Mouse (Mus musculus) G1E-ER4 (cell line): ENCODE measurements around the gene Gm20388. TPM values are rescaled to one million over a fixed set of nuclear protein-coding genes. Genes with fewer than 3 reads are reported as not detected.

Source experiments
- GATA1 ChIP-seq: IDR thresholded peaks from one replicate; pipeline ENCODE4 v1.8.0; 2012; ENCODE audit warnings: low read length, inconsistent platforms
- polyA plus RNA-seq: library from polyadenylated mRNA; stranded (reverse); fragments of >175 nt; gene quantifications from 2 replicates; pipeline ENCODE4 v1.2.3, GENCODE M21; 2012

Gene Gm20388
- polyA plus RNA-seq, 1 experiment = not detected

DNA sequence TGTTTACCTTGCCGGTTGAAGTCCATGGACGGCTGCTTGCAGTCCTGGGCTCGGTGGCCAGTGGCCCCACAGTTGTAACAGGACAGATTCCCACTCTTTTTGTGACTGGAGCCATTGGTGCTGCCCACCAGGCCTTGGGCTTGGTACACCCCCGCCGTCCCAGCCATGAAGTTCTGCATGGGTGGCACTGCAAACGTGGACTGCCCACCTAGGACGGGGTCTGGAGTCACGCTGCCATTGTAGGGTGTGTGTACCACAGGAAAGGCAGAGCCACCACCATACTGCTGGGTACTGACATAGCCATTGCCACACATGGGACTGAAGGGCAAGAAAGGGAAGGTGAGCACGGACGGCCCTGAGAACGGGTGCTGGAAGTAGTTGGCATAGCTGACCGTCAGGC, 1693.2 kb downstream of the Gm20388 start:
- no peak for TF ChIP-seq GATA1

DNA sequence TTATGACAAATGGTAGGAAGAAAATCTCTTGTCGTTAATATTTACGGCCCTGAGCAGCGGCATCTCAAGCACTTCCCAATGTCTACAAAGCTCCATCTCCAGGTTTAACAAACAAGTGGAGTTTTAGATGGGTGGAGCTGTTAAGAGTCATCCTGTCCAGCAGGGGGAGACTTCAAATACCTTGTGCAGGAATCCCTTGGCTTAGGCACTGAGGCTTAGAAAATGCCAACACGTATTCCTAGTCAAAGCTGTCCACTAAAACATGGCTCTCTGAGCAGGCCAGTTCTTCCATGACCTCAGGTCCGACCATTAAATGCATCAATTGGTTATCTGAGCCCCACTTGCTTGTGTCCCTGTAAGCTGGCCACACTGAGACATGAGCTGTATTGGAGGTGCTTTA, 1697.0 kb downstream of the Gm20388 start:
- TF ChIP-seq GATA1 = no peak

DNA sequence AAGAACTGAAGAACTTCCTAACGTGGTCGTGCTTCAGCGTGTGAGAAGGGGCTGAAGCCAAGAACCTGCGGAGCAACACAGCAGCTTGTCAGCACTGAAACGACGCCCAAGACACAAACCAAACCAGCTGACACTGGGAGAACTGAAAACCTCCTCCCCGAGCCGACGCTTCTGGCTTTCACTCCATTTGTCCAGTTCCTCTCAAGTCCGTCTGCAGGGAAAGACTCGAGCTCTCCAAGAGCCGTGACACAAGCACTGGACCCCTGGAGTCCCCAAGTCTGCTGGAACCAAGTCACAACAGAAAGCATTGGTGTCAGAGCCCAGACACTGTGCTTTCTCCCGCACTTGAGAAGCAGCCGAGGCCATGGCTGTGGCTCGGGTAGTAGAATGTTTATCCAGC, 1698.6 kb downstream of the Gm20388 start:
- TF ChIP-seq GATA1 = no peak

DNA sequence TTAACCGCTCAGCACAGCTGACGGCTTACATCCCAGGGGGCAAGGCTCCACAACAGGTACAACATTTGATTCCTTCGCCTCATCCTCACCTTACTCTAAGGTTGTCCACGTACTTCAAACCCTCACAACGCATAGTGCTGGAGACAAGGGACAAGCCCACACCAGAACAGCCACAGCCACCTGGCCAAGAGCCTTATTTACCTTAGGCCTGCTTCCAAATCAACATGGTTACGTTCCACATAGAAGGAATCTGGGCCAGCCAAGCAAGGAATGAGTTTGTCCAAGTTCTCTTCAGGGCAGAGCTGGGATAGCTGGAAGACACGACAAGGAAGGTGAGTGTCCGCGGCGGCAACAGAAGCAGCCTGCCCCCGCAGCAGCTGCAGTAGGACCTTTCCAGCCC, 1699.3 kb downstream of the Gm20388 start:
- no peak for TF ChIP-seq GATA1

DNA sequence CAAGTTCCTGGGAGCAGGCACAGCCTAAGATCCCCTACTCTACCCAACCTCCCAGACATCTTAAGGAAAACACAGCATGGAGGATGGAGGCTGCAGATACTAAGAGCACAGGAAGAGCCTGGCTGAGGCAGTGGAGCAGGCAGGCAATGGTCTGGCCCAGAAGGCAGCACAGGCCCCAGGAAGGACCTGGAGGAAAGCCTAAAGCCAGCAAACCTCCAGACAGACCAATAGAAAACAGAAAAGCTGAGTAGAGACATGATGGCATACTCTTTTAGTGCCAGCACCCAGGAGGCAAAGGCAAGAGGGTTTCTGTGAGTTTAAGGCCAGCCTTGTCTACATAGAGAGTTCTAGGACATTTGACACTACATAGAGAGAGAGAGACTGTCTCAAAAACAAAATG, 1702.8 kb downstream of the Gm20388 start:
- TF ChIP-seq GATA1 = no peak

DNA sequence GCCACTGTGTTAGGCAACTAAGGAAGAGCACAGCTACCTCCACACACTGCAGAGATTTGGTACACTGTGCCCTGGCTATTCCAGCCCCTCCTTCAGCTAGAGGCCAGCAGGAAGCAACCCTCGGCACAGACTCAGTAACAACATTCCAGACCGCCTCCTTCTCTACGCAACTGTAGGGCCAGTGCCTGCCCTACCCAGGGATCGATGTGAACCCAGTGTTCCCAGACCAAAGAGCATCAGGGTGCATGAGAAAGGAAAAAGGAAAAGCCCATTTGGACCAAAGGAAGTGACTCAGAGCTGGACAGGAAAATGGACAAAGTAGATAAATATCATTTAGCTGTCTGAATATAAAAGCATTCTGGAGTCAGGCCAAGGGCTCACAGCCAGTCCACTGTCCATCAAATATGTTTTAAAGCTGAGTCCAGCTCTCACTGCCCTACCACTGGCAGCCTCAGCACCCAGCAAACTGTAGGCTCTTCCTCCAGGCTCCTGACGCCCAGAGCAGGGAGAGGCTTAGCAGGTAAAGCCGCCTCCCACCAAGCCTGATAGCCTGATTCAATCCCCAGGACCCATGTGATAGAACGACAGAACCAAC, 1708.9 kb downstream of the Gm20388 start:
- no peak for TF ChIP-seq GATA1

DNA sequence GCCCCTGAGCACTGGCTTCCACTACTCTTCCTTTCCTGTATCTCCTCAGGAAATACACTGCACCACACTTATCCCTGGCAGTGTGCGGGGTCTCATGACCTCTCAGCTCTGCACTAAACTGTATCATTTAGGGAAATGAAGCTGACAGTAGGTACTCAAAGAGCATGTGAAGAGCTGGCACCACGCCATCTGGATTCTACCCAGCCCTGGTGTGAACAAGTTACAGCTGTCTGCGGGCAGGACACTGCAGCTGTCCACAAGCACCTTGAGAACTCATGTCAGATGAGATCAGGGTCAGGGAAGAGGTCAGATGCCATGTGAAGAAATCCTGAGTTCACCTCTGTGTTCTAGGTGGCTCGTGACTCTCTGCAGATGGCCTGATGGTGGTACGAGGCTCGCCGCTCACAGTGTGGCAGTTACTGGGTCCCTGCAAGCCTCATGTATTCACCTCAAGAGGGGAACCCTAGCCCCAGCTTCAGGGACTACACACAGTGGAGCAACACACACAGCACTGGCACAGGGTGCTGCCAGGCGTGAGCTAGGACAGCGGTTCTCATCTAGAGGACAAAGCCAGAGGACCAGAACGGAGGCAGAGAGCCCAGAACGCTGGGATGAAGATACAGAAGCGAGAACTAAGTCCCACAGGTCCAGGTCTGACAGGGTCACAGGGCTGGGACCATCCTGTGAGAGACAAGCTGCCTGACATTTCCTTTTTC, 1710.3 kb downstream of the Gm20388 start:
- TF ChIP-seq GATA1 = no peak

DNA sequence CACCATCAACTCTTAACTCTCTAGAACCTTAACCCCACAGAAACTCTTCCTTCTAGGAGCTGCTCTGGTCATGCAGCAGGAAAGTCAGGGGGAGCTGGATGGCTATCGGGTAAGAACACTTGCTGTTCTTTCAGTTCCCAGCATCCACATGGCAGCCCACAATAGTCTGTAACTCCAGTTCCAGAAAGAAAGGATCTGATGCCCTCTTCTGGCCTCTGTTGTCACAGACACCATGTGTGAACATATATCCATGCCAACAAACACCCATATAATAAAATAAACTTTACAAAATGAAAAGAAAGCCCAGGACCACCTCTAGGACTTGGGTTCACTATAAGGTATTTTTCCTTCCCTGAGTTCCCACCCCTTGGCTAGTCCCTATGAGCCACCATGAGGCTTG, 1711.2 kb downstream of the Gm20388 start:
- TF ChIP-seq GATA1 = no peak

DNA sequence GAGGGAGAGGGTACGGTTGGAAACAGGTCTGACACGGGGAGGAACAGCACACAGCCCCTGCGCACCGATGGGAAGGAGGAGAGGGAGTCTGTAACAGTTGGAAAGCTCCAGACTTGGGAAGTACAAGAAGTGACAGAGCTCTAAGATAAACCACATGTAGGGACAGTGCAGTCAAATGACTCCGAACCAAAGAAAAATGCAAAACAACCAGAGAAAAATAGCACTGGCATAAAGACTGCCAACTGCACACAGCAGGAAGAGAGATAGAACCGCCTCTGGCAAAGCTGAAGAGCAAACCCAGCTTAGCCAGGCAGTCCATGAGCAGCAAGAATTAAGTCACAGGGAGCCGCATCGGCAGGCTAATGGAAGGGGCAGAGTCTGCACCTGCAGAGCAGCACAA, 1712.4 kb downstream of the Gm20388 start:
- TF ChIP-seq GATA1 = no peak

DNA sequence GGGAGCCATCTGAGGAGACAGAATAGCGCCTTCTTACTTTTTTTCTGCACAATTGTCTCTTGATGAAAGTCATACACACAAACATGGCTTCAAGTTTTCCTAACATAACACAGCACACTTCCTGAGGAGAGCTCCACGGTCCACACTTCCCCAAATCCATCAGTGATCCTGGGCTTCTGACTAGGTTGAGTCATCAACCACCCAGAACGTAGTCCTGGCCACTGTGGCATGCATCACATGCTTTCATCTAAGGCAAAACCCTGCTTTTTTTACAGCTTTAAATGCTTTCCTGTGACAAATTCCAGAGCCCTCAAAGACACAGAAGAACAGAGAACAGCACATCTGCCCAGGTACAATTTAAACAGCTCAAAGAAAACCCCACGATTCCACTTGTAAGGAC, 1718.0 kb downstream of the Gm20388 start:
- no peak for TF ChIP-seq GATA1

DNA sequence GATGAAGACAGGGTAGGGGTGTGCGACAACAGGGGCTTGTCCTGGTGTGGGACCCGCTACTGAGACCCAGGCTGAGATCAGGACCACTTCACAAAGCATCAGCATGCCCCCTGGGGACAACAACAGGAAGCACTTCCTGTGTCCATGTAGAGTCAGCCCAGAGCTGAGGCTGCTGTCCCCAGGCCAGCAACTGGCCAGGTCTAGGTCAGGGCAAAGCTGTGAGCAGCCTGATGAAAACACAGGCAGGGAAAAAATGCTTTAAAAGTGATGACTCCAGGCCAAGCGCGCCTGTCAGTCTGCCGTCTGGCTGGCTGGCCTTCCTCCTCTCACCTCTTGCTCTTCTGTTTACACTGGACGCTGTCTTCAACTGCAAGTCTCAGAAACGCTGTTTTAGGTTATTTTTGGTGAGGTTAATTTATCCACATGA, 1721.0 kb downstream of the Gm20388 start:
- no peak for TF ChIP-seq GATA1

DNA sequence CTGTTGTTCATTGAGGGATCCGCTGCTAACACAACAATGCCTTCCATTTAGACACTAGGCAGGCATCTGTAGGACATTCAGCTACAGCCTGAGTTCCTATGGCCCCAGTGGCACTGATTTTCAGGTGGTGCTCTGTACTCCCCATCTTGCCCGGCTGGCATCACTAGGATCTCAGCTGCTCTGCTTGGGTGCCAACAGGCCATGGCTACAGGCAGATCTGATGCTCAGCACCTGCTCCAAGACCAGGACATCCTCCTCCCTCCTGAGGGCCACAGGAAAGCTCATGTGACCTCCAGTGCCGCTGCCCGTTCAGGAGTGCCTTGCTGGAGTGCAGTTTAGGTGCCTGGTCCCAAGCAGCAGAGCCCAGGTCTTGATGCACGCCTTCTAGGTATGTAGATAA, 1721.8 kb downstream of the Gm20388 start:
- TF ChIP-seq GATA1 = no peak

DNA sequence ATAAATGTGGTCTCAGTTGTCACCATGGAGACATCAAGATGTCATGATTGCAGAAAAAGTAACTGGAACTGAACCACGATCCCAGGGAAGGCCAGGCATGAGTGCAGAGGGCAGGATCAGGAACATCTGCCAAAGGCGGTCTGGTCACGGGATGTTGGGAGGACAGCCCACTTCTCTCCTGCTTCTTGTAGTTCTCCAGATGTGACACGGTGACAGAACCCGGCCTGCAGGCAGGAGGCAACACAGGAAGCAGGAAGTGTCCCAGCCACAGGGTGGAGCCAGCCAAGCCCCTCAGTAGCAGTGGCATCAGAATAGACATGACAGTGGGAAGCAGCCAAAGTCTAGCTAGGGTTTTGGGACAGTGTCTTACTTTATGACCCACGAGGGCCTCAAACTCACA, 1724.9 kb downstream of the Gm20388 start:
- TF ChIP-seq GATA1 = no peak

DNA sequence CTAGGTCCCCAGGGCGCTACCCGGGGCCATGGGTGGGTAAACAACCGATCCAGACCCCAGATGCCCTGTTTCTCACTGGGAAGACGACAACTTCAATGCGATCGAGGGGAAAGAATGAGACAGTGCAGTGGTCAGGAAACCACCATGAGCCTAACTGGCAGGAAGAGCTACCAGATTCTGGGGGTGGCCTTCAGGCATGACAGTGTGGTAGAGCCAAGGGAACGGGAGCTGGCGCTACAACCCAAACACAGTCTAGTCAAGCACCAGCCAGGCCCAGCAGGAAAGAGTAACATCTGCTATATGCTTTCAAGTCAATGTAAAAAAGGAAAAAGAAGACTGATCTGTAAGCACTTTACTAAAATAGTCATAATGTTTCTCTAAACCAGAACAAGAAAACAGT, 1725.5 kb downstream of the Gm20388 start:
- TF ChIP-seq GATA1 = no peak

DNA sequence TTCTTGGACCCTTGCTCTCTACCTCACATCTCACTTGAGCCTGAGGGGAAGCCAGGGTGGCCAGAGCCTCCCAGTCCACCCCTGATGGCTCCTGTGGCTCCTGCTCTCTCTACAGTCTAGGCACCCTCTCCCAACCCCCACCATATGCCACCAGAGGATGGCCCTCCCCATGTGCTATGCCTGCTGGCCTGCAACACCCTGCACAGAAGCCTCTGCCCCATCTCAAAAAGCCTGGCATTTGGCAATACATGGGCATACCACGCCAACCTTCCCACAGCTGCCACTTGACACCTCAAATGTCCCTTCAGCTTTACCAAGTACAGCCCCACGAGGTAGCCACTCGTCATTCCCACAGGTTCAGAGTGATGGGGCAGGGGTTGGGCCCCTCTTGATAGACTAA, 1732.2 kb downstream of the Gm20388 start:
- no peak for TF ChIP-seq GATA1

DNA sequence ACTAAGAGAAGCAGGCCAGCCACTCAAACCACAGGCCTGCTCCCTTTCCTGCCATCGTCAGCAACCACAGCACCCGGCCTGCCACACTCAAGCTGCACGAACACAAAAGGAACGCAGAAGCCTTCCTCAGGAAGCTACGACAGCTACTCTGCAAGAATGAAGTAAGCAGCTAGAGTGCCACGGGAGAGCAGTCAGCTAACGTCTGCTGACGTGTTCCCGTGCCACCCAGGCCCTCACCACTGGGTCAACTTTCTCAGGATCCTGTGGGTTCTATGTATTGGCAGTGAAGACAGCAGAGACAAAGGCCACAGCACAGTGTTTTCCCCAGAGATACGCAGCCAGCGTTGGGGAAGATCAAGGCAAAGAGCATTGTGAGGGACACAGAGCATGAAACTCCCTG, 1732.7 kb downstream of the Gm20388 start:
- no peak for TF ChIP-seq GATA1

DNA sequence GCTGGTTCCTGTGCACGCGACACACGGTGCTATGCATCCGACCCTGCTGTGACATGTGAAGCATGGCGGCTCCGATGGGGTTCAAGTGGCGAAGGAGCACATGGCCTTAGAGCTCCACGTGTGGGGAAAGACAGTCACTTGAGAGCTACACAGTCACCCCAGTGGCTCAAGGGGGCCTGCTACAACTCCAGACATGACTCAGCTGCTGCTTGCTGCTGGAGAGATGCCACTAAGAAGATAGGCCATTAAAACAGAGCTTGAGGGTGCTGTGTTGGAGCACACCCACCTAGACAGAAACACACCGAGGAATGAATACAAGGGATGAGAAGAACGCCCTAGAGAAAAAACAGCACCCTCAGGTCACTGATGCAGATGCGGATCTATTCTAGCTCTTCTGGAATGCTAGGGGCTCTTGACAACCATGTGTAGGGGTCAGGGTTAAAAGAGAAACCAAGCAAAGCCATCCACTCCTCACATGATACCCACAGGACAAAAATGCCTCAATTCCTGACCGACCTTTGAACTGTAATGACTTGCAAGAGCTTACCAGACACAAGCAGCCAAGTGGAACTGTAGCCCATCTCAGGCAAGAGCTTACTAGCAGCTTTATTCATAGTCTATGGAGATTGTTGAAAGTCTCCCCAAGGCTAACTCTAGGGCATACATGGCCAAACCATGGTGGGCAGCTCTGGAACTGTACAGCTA, 1737.0 kb downstream of the Gm20388 start:
- no peak for TF ChIP-seq GATA1

DNA sequence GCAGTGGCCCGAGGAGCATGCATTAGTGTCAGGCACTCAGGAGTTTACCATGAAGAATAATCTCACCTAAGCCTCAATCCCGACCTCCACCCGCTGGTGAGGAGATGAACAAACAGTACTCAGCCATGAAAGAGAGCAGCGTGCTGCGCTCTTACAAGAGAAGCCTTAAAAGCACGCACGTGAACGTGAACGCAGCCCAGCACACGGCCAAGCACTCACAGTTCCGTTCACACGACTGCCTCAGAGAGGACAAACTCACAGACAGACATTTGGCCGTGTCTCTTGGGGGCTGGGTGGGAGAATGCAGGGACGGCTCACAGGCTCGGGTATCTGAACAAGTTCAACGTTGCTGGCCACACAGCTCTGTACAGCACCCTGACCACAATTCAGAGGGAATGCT, 1737.8 kb downstream of the Gm20388 start:
- no peak for TF ChIP-seq GATA1
